Mouse (Mus musculus) gastrocnemius, adult 18-20 months (tissue): ENCODE data around the gene Snx20. TPM values are rescaled to one million over a fixed set of nuclear protein-coding genes. Genes with fewer than 3 reads are reported as not detected.

Source experiments
- DNase-seq: peaks from one replicate; pipeline ENCODE4 v3.0.0; 2021; ENCODE audit warnings: low spot score
- total RNA-seq, 2 experiments: library from RNA; stranded (reverse); gene quantifications; 2 replicates each; pipeline ENCODE4 v1.2.3; 2021

Gene Snx20
- total RNA-seq, 2 experiments from 2014 or later = 0.18 to 0.38 TPM

DNA sequence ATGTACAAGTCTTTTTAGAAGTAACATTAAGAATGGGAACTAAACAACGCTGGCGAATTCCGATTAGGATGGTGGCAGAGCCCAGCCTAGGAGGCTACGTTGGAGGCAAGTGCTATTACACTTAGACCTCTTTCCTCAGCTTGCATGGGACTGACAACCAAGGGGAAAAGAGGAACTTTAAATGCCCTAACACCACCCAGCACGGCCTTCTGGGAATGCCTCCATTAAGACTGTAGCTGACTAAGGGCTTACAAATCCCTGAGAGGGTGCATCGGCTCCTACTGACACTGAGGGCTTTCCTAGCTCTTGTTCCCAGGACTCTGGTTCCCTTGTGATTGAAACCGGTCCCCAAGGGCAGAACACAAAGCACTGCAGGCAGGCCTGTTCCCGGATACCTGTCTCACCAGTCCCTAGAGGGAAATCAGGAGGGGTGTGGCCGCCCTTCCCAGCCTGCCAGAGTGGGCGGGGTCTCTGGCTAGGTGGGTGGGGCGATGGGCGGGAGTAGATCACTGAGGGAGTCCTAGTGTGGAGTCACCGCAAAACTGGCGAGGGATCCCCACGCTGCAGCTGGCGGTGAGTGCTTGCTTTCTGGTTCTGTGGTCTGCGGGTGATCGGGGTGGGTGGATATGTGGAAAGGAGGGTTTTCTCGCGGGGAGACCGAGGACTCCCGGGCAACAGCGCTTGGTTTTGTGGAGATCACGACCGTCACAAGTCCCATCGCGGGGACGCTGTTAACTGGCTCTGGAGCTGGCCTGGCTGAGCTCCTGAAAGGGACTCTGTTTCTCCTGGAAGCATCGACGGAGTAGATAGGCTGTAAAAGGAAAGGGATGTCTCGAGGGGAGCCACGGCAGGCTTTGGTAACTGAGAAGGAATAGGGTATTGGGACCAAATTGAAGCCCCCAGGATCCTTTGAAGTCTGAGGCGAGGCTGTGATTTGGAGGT lies 11.2 kb upstream of the Snx20 start, which contains the start of gene Nod2:
TSS of gene Nod2 (plus strand) at position 479 of the 942 bp plus-strand sequence.
- peak; percentile 85 for DNase-seq

DNA sequence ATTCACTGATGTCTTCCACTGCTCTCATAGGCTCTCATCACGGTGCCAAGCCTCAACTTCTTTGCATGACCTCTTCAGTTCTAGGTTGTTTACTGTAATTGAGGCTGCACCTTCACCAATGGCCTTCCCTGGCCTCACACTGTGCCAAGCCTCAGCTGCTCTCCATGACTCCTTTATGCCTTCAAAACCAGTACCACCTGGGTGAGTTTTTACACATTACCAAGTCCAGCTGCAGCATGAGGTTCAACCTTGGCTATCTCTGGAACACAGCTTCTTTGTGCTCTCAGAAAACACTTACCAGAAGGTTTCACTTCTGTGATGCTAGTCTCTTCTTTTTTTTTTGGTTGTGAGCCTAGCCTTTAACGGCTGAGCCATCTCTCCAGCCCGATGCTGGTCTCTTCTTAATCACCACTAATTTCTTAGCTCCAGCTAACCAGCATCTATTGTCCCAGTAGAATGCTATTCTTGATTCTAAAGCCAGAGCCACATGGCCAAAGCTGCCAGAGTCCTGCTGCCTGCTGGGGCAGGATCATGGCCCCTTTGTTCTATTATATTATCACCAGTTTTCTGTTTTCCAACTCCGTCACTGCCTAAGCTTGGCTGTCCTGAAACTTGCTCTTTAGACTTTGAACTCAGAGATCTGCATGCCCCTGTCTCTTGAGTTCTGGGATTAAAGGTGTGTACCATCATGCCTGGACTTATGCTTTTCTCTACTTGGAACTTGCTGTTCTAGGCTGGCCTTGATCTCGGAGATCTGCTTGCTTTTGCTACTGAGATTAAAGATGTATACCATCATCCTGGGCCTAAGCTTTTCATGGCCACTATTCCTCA lies 7.0 kb upstream of the Snx20 start:
- no peak for DNase-seq

DNA sequence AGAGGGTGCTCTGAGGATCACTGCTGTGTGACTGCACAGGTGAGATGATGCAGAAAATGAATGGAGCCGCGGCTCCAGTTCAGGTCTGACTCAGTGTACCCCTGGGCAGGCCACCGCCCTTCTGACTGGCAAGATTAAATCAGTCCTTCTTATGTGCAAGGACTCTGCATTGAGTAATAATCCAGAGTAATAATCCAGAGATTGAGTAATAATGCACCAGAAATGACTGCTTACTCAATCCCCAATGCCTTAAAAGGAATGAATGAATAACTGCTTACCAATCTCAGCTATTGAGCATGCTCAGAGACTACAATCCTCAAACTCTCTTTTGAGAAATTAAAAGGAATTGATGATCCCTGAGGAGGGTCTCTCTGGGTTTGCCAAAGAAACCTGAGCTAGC lies 3.0 kb upstream of the Snx20 start:
- DNase-seq = no peak

DNA sequence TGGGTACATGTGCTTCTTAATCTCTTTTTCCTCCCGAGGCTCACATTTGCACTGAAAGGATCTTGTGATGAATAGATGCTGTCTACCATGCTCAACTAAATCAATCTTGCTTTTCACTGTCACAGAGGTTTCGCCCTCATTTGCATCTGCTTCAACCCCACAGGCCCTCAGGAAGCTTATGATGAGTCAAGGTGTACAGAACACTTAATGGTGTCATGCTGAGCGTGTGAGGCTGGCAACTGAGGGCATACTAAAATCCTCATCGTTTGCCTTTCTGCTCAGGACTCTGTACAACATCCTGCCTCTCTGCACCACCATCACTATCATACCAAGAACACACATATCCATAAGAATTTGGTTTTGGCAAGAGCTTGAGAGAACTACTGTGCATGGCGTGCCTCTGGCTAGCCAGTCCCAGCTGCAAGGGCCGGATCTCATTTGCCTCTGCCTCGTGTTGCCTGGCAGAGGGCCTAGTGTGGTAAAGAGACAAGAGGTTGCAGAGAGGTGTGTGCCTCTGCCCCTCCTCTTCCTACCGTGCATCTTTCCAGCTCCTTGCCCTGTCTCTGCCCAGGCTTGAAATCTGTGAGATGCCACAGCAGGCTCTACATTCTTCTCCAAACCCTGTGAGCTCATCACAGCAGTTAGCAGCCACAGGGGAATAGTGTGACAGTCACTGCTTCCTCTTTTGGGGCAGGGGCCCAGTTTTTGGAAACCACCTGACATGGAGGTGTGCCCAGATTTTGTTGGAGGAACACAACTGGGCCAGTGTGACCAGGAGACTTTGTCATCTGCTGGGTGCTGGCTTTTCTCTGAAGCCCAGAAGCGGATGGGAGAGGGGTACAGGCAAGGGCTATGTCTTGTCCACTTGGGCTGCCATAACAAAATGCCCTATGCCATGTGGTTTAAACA lies 1.4 kb upstream of the Snx20 start:
- DNase-seq = no peak

DNA sequence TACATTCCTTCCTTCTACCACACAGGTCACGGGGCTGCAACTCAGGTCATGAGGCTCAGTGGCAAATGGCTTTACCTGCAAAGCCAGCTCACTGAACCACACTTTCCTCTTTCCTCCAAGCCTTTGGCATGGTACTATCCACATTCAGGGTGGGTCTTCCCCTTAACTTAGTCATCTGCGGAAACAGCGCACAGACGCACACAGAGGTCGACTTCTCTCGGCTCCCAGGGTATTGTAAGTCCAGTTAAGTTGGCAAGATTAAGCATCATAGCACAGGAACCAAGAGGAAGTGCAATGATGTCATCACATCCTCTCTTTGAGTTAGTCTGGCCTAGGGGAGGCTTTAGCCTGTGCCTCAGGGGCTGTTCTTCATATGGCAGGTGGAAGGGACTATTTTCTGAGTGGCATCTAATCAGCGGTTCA lies 2.6 kb downstream of the Snx20 start:
- DNase-seq = no peak

DNA sequence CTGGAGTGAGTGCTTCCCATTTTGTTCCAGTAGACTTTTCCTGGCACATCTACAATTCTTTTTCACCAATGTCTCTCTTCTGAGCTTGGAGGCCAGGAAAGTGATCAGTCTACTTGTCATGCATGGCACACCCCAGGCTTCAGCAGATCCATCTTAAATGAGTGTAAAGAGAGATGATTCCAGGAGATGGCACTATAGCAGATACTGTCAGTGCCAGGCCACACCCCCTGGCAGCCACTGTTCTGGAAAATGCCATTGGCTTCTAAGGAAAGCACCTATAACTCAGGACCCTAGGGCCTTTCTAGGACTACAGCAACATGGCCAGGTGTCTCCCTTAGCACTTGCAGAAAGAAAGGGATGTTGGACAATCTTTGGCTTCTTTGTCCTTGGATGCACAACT lies 4.8 kb downstream of the Snx20 start:
- no peak for DNase-seq

DNA sequence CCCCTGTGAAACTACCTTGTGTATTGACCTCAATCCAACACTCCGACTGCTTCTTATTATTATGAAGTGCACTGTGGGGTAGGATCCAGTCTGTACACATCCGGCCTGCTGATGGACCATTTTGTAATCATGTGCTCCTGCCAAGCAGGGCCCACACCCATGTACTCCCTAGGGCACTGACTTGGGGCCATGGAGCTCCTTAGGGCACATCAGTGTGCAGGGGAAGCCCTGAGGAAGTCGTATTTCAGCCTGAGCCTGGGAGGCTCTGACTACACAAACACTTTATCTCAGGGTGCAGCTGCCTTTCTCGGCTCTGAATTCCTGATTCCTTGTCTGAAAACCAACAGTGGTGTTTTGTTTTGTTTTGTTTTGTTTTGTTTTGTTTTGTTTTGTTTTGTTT lies 5.7 kb downstream of the Snx20 start:
- peak; percentile 26 for DNase-seq

DNA sequence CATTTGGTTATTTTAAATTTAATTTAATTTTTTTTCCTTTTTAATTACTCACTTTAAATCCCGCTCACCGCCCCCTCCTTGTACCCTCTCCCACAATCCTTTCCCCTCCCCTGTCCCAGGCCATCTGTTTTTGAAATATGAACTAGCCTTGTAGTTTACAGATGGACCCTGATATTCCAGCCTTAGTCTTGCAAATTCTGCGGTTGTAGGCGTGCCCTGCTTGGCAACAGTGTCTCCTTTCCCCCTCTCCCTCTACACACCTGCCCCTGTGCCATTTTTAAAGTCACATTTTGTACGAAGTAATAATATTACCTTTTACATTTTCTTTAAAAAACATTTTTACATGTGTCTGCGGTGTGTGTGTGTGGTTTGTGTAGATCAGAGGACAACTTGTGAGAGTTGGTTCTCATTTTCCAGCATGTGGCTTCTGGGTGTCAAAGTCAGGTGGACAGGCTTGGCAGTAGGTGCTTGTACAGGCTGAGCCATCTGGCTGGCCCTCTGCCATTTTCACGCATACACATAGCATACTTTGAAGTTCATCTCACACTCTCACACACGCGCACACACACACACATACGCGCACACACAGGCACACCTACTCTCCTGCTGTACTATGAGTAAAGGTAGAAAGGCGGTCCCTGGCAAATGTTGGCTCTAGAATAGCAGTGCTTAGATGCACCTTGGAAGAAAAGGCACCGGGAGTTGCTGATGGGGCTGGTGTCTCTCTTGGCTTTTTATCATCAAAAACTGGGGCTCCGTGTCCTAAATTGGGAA lies 7.7 kb downstream of the Snx20 start:
- DNase-seq = no peak

DNA sequence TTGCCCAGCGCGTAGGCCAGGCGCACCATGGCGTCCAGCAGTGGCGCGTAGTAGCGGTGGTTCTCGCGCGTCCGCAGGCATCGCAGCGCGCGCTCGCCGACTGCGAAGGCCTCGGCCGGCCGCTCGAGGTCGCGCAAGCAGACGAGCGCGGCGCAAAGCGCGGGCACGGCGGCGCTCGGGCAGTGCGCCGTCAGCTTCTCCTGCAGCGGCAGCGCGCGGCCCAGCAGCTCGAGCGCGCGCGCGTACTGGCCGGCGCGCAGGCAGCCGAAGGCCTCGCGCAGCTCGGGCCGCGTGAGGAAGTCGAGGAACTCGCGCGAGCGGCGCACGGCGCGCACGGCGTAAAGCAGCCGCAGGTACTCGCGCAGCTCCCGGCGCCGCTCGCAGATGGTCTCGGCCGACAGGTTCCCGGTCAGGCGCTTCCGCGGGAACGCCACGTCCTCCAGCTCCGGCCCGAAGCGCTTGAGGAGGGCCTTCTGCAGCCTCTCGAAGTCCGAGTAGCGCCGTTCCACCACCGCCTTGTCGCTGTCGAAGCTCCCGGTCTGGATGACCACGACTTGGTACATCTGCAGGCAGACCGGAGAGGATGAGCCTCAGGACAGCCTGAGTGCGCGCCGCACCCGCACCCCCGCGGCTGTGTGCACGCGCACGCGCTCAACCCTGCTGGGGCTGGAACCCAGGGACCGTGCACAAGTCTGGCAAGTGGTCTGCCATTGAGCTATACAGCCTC lies 8.5 kb downstream of the Snx20 start:
- peak; percentile 52 for DNase-seq

DNA sequence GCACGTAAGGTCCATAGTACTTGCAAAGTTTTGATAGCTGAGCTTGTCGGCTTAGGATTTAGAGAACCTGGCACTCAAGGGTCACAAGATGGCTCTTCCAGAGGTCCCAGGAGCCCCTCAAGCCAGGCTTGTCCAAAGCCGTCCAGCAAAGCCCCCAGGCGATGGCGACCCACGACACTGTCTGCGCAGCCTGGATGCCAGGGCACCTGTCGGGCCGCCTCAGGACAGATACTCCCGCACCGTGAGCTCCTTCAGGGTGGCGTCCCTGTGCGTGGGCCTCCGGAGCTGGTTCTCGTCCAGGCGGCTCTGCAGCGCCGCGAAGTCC lies 9.0 kb downstream of the Snx20 start:
- DNase-seq = no peak

DNA sequence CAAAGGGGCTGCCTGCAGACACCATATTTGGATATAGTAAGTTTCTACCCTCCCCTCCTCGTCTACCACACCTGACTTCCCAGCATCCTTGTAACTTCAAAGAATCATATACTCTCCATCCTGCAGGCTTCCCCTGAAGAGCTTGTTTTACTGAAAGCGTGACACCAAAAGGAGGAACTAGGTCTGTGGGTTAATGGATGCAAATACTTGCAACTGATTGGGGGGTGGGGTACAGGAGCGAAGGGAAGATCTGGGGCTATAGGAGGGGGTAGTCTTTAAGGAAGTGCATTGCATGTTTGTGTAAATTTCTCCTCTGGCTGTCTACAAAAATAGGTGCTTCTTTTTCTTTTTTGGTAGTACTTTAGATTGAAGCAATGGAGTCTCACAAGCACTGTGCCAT lies 9.5 kb downstream of the Snx20 start:
- no peak for DNase-seq

DNA sequence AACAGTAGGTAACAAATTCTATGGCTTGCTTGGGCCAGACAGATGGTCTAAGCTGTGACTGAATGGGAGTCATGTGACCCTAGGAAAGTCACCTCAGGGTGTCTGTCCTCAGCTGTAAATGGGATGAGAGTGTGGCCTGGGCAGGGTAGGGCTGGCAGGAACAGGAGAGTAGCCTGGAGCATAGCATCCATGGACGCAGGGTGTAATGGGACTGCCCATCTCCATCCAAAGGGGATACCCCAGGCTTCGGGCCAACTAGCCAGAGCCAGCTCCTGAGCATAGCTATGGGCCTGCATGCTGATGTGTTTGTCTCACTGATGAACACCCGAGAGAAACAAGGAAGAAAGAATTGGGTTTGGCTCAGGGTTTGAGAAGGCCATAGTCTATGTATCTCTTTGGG lies 11.7 kb downstream of the Snx20 start:
- no peak for DNase-seq

DNA sequence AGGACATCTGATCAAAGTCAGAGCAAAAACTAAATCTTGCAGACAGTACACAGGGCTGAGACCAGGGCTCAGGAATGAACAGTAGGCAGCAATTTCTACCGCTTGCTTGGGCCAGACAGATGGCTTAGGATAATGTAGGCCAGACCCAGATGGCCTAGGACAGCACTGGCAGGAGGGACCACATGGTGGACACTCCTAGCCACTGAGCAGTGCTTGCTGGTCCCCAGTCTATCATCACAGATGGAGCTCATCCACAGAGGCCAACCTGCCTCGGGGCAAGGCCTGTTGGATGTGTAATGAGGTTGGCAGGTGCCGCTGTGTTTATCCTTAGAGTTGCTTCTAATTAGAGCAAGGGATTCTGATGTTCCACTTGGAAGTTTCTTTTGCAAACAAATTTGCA lies 12.6 kb downstream of the Snx20 start:
- DNase-seq = no peak

DNA sequence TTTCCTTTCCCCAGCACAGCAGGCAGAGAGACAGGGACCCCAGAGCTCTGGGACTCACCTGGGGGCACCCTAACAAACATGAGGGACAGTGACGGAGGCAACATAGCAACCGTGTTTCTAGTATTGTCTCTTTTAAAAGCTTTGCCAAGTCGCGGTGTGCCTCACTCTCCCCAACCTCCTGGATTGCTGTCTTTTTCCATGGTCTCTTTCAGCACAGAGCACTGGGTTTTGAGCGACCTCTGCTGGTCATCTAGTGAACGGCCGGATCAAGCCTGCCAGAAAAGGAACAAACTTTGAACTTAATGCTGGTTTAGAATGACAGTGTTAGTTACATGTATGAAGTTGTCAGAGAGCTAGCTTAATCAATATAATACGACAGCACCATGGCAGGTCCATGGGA lies 14.5 kb downstream of the Snx20 start:
- peak; percentile 71 for DNase-seq

DNA sequence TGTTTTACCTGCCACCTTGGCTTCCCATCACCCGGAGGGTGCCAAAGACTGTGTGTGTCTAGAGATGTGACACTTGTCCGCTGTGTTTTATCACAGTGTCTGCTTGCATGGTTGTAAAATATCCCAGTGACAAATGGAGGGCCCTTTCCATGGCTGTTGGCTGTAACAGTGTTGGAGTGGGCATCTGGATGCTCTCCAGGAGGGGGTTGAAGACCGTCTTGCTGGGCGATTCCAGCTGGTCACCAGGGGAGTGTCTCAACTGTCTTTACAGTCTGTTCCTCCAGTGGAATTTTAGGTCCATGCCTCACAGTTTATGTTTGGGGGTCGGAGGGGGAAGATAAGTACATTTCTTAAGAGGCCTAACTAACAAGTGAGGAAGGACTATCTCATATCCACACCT lies 15.0 kb downstream of the Snx20 start:
- DNase-seq = no peak

DNA sequence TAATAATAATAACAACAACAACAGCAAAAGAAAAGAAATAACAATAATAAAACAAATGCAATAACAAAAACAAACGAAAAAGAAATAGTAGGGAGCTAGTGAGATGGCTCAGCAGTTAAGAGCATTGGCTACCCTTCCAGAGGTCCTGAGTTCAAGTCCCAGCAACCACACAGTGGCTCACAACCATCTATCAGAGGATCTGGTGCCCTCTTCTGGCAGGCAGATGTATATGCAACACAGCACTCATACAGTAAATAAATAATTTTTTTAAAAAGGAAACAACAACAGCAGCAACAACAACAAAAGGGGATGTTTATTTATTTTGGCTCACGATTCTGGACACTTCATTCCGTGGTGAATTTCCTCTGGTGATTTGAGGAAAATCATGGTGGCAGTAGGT lies 16.4 kb downstream of the Snx20 start:
- no peak for DNase-seq

DNA sequence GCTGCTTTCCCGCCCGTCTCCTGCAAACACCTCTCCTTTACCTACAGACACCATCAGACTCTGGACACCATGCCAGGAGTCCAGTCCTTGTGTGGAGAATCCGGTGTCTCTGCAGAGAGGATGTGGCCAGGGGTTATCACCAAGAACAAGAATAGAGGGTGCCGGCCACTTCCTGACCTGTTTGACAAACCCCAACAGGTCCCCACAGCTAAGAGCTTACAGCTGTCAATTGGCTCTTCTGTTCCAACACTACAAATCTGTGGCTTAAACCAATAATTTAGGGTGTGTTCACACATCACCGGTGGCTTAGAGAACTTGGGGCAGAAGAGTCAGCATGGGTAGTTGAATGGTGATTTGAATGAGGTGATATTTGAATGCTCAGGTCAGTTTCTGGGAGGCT lies 17.3 kb downstream of the Snx20 start:
- DNase-seq = no peak

DNA sequence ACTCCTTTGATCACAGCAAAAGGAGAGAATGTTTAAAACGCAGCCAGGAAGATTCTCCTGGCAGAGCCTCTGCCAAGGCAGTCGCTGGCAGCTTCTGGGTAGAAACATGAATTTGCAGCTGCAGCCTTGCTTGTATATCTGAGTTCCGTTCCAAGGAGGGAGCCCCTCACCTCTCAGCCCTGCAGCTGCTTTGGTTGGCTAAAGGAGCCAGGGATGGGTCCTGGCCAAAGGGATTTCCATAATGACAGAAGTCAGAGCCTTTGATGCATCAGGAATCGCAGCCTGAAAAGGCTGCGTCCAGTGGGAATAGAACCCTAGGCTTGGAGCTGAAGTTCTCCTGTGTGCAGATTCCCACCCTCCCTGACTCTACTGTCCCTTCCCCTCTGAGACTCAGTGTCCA lies 20.9 kb downstream of the Snx20 start:
- DNase-seq = no peak

DNA sequence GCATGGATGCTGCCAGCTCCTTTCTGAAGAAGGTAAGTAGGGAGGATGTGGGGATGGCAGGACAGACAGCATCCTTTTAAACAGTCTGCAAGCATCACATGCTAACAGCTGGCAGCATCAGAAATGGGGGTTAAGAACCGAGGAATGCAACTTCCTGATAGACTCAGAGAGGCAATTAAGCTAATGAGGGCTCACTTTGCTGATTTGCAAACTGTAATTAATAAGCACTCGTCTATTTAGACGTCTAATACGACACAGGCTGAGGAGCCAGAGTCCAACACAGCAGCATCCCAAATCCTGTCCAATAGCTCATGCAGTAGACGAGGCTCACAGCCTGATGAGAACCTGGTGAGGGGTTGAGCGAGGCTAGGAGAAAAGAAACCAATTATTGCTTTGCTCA lies 25.7 kb downstream of the Snx20 start:
- no peak for DNase-seq

DNA sequence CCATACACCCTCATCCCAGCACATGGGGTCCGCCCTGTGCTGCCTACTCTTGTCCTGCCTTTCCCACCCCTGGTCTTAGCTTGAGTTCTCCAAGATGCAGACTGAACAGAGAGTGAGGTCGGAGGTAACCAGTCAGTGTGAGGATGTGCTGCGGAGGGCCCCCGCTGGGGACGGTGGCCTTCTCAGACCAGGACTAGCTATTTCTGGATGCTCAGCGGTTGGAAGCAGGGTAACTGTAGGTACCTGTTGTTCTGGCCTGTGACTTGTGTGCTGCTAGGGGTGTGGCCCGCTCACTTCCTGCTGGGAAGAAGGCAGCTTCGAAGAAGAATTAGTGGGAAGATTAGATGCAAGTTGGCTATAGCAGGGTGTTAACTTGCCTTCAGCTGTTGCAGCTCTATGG lies 26.9 kb downstream of the Snx20 start:
- no peak for DNase-seq
